Mouse (Mus musculus) embryonic facial prominence, embryonic 11.5 days (tissue): ENCODE measurements around the gene Psma5. TPM values are rescaled to one million over a fixed set of nuclear protein-coding genes. Genes with fewer than 3 reads are reported as not detected.
A peak's percentile ranks its signal among the peaks of the same experiment; 100 is the strongest.

Source experiments
- ATAC-seq: fragments of 200-750 bp; cut with Nextera tagmentation; replicated peaks from 2 replicates; pipeline ENCODE4 v1.8.0; 2017; ENCODE audit warnings: low read depth; ENCODE audit not compliant: insufficient number of reproducible peaks, low FRiP score, low TSS enrichment
- DNase-seq: peaks from one replicate; pipeline ENCODE4 v3.0.0-alpha.2; 2015; ENCODE audit warnings: low spot score
- H3K27ac ChIP-seq: fragments of 300-500 bp; sonication (generic); replicated peaks from 2 replicates; pipeline ENCODE4 v1.5.1; 2014; ENCODE audit warnings: mild to moderate bottlenecking, low read depth, low read length, control low read depth
- H3K27me3 ChIP-seq: fragments of 300-500 bp; sonication (generic); 2 replicates; pipeline ENCODE4 v1.6.1; 2014; ENCODE audit warnings: mild to moderate bottlenecking, low read length, moderate library complexity, mixed read lengths; ENCODE audit not compliant: control insufficient read depth, insufficient read depth
- H3K36me3 ChIP-seq: fragments of 300-500 bp; sonication (generic); replicated peaks from 2 replicates; pipeline ENCODE4 v1.6.1; 2014; ENCODE audit warnings: low read depth, mild to moderate bottlenecking, low read length, moderate library complexity, mixed read lengths; ENCODE audit not compliant: control insufficient read depth, insufficient read depth
- H3K4me1 ChIP-seq: fragments of 300-500 bp; sonication (generic); 2 replicates; pipeline ENCODE4 v1.6.1; 2014; ENCODE audit warnings: low read length, mixed read lengths; ENCODE audit not compliant: control insufficient read depth, insufficient read depth
- H3K4me2 ChIP-seq: fragments of 300-500 bp; sonication (generic); 2 replicates; pipeline ENCODE4 v1.6.1; 2014; ENCODE audit warnings: low read depth, mild to moderate bottlenecking, control low read depth, low read length, moderate library complexity
- H3K4me3 ChIP-seq: fragments of 300-500 bp; sonication (generic); 2 replicates; pipeline ENCODE4 v1.5.1; 2014; ENCODE audit warnings: low read depth, low read length, control low read depth
- H3K9ac ChIP-seq: fragments of 300-500 bp; sonication (generic); replicated peaks from 2 replicates; pipeline ENCODE4 v1.6.1; 2014; ENCODE audit warnings: mild to moderate bottlenecking, control low read depth, low read length
- H3K9me3 ChIP-seq: fragments of 300-500 bp; sonication (generic); replicated peaks from 2 replicates; pipeline ENCODE4 v1.6.1; 2016; ENCODE audit warnings: mild to moderate bottlenecking, low read length, inconsistent platforms, mixed read lengths; ENCODE audit not compliant: control insufficient read depth
- WGBS: fragments of 180-500 bp; shearing (Covaris S2); extraction: QIAGEN DNeasy Blood & Tissue Kit; methylation state at CpG from one replicate; pipeline ENCODE4 v1.1.7; 2014; 5-methylcytosine and 5-hydroxymethylcytosine counted together
- polyA plus RNA-seq: library from polyadenylated mRNA; unstranded; fragments of >200 nt; fragmentation: Nextera tagmentation; extraction: Ambion mirVana; gene quantifications from 2 replicates; pipeline ENCODE4 v1.2.1, GENCODE M21; 2014

The Psma5 gene
- polyA plus RNA-seq, 1 experiment from 2014 or later, result 344 TPM

- WGBS, result 35% methylated on average over 2 of the region's 2 CpGs
- Histone ChIP-seq H3K9me3 (no peaks in the 10 kb centered on the region), H3K4me1 (no peaks in the 10 kb centered on the region), H3K27ac (no peak overlapping the region), H3K4me2 (no peak overlapping the region), H3K9ac (no peak overlapping the region), H3K36me3 (no peaks in the 10 kb centered on the region), H3K4me3 (no peak overlapping the region), H3K27me3 (no peaks in the 10 kb centered on the region)
- DNase-seq (peak; percentile 67), ATAC-seq (no peak)
Measured at GRCm38 (mm10) chr3:108318517-108318916, 61.8 kb downstream of the Psma5 start.

- Histone ChIP-seq H3K36me3 (no peaks in the 10 kb centered on the region), H3K27me3 (no peaks in the 10 kb centered on the region), H3K27ac (no peak overlapping the region), H3K9ac (no peak overlapping the region), H3K9me3 (no peaks in the 10 kb centered on the region), H3K4me1 (no peaks in the 10 kb centered on the region), H3K4me3 (no peak overlapping the region), H3K4me2 (no peak overlapping the region)
- 86% methylated on average over 4 of the region's 4 CpGs for WGBS
- DNase-seq (no peak), ATAC-seq (no peak)
Measured at GRCm38 (mm10) chr3:108321671-108322070, 64.9 kb downstream of the Psma5 start.

GRCm38 (mm10) chr3:108322136-108322535 is 65.4 kb downstream of the Psma5 start:
- Histone ChIP-seq H3K9me3 (no peaks in the 10 kb centered on the region), H3K27me3 (no peaks in the 10 kb centered on the region), H3K9ac (no peak overlapping the region), H3K4me1 (no peaks in the 10 kb centered on the region), H3K36me3 (no peaks in the 10 kb centered on the region), H3K4me3 (no peak overlapping the region), H3K4me2 (no peak overlapping the region), H3K27ac (no peak overlapping the region)
- WGBS, result 93% methylated on average over 4 of the region's 4 CpGs
- DNase-seq (no peak), ATAC-seq (no peak)

DNA sequence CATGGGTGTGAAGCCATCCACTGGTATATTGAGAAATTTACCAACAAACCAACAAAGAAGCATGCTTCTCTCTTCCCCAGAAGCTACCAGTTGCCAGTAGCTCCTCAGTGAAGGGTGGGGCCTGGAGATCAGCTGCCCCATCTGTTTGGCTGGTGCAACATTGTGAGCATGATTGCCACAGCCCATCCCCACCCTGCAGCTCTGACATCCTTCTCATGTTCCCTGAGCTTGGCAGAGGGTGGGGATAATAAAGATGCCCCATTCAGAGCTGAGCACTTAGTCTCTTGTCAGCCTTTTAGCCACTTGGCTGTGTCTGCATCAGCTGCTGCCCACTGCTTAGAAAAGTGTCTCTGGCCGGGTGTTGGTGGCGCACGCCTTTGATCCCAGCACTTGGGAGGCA is 66.2 kb downstream of the Psma5 start:
- Histone ChIP-seq H3K36me3 (no peaks in the 10 kb centered on the region), H3K4me1 (no peaks in the 10 kb centered on the region), H3K9ac (no peak overlapping the region), H3K27ac (no peak overlapping the region), H3K4me2 (no peak overlapping the region), H3K27me3 (no peaks in the 10 kb centered on the region), H3K9me3 (no peaks in the 10 kb centered on the region), H3K4me3 (no peak overlapping the region)
- DNase-seq, result no peak
- no peak for ATAC-seq
- 89% methylated on average over 3 of the region's 3 CpGs for WGBS

DNA sequence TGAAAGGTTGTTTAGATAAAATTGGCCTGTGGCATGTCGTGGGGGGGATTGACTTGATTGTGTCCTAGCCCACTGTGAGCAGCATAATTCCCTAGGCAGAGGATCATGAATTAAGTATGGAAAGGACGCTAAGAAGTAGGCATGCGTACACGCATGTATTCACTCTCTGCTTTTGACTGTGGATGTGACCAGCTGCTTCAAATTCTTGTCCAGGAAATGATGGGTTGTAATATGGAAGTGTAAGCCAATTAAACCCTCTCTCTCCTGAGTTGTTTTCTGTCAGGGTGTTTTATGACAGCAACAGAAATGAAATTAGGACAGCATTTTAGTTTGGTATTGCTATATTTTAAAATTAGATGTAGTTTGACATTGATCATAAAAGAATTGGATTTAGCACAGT is 68.1 kb downstream of the Psma5 start:
- H3K36me3 ChIP-seq, result no peaks in the 10 kb centered on the region
- ATAC-seq, result no peak
- no peak overlapping the region for H3K27ac ChIP-seq
- no peak overlapping the region for H3K4me2 ChIP-seq
- no peaks in the 10 kb centered on the region for H3K4me1 ChIP-seq
- 79% methylated on average over 4 of the region's 4 CpGs for WGBS
- no peak overlapping the region for H3K4me3 ChIP-seq
- H3K9me3 ChIP-seq, result no peaks in the 10 kb centered on the region
- no peak for DNase-seq
- no peaks in the 10 kb centered on the region for H3K27me3 ChIP-seq
- no peak overlapping the region for H3K9ac ChIP-seq

GRCm38 (mm10) chr3:108325521-108325920 is 68.8 kb downstream of the Psma5 start:
- Histone ChIP-seq H3K27me3 (no peaks in the 10 kb centered on the region), H3K4me3 (no peak overlapping the region), H3K4me2 (no peak overlapping the region), H3K9me3 (no peaks in the 10 kb centered on the region), H3K36me3 (no peaks in the 10 kb centered on the region), H3K27ac (no peak overlapping the region), H3K9ac (no peak overlapping the region), H3K4me1 (no peaks in the 10 kb centered on the region)
- WGBS, result 92% methylated on average over 9 of the region's 9 CpGs
- ATAC-seq, result no peak
- DNase-seq, result no peak

- Histone ChIP-seq H3K4me2 (no peak overlapping the region), H3K4me3 (no peak overlapping the region), H3K27ac (no peak overlapping the region), H3K9ac (no peak overlapping the region), H3K27me3 (no peaks in the 10 kb centered on the region), H3K9me3 (no peaks in the 10 kb centered on the region), H3K4me1 (no peaks in the 10 kb centered on the region), H3K36me3 (no peaks in the 10 kb centered on the region; the same call in none of the 2 replicates)
- WGBS, result 94% methylated on average over 8 of the region's 8 CpGs
- ATAC-seq (no peak), DNase-seq (no peak)
Measured at GRCm38 (mm10) chr3:108327275-108327674, 70.5 kb downstream of the Psma5 start.

DNA sequence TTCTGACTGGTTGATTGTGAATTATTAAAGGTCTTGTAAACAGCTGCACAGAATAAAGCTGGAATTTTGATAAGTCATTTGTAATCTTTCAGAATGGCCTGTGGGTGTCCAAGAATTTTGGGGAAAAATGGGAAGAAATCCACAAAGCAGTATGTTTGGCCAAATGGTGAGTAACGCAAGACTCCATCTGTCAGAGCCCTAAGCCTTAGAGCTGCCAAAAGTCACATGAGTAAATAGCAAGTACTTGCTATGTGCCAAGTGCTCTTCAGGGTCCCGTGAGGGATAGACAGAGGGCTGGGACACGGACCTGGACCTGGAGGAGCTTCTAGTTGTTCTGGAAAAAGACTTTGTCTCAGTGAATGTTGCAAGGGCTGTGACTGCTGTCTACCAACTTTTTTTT is 71.2 kb downstream of the Psma5 start:
- no peaks in the 10 kb centered on the region; the same call in none of the 2 replicates for H3K36me3 ChIP-seq
- no peak for ATAC-seq
- H3K4me3 ChIP-seq, result no peak overlapping the region
- H3K9ac ChIP-seq, result no peak overlapping the region
- H3K9me3 ChIP-seq, result no peaks in the 10 kb centered on the region
- H3K4me1 ChIP-seq, result no peaks in the 10 kb centered on the region
- 87% methylated on average over 3 of the region's 3 CpGs for WGBS
- no peak overlapping the region for H3K4me2 ChIP-seq
- H3K27me3 ChIP-seq, result no peaks in the 10 kb centered on the region
- no peak overlapping the region for H3K27ac ChIP-seq
- DNase-seq, result no peak
